Mouse (Mus musculus): ENCODE results near the gene Rundc3a. TPM values are rescaled to one million over a fixed set of nuclear protein-coding genes. Genes with fewer than 3 reads are reported as not detected.
A peak's percentile ranks its signal among the peaks of the same experiment; 100 is the strongest.

Rundc3a gene
- total RNA-seq, 2 experiments from 2014 or later: 0.87 to 1.9 TPM

DNA sequence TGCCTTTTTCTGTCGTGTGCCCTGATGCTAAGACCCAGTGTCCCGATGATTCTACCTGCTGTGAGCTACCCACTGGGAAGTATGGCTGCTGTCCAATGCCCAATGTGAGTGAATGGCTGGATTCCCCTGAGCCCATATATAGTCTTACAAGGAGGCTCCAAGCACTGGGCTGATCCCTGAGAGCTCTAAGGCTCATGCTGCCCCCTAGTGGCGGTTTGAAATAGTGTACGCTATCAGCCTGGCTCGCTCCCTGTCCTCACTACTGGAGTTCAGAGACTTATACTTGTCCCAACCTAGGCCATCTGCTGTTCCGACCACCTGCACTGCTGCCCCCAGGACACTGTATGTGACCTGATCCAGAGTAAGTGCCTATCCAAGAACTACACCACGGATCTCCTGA lies 41.2 kb downstream of the Rundc3a start:
- DNase-seq: peak; percentile 90

DNA sequence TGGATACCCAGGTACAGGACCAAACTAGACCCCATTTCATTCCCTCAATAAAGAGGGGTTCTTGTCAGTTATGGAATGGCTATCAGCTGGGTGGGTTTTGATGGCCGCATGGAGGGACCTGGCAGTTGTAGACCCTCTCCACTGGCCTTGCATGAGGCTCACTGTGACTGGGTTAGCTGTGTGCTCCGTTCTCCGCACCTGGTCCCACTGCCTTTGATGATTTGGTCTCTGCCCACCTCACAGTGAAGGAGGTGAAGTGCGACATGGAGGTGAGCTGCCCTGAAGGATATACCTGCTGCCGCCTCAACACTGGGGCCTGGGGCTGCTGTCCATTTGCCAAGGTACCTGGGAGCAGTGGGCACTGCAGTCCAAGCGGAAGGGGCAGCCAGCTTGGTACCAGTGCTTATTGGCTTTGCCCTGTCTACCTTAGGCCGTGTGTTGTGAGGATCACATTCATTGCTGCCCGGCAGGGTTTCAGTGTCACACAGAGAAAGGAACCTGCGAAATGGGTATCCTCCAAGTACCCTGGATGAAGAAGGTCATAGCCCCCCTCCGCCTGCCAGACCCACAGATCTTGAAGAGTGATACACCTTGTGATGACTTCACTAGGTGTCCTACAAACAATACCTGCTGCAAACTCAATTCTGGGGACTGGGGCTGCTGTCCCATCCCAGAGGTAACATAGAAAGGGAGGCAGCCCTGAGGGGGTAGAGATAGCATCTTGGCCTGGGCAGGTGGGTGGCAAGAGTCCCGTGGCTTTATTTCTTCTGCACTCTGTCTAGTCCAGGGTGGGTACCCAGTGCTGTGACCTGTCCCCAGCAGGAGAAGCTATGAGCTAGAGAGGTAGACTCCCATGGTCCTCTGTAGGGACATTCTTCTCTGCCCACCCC lies 41.9 kb downstream of the Rundc3a start:
- peak; percentile 14 for DNase-seq

DNA sequence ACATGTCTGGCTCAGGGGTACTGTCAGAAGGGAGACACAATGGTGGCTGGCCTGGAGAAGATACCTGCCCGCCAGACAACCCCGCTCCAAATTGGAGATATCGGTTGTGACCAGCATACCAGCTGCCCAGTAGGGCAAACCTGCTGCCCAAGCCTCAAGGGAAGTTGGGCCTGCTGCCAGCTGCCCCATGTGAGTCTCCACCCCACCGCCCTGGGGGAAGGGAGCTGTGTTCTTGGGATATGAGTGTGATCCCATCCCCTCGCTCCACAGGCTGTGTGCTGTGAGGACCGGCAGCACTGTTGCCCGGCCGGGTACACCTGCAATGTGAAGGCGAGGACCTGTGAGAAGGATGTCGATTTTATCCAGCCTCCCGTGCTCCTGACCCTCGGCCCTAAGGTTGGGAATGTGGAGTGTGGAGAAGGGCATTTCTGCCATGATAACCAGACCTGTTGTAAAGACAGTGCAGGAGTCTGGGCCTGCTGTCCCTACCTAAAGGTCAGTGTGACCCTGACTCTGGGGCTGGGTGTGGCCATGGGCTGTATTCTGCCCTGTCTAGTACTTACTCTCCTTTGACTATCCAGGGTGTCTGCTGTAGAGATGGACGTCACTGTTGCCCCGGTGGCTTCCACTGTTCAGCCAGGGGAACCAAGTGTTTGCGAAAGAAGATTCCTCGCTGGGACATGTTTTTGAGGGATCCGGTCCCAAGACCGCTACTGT lies 42.7 kb downstream of the Rundc3a start:
- DNase-seq: peak; percentile 36

DNA sequence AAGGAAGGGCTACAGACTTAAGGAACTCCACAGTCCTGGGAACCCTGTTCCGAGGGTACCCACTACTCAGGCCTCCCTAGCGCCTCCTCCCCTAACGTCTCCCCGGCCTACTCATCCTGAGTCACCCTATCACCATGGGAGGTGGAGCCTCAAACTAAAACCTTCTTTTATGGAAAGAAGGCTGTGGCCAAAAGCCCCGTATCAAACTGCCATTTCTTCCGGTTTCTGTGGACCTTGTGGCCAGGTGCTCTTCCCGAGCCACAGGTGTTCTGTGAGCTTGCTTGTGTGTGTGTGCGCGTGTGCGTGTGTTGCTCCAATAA lies 43.2 kb downstream of the Rundc3a start:
- DNase-seq: no peak

DNA sequence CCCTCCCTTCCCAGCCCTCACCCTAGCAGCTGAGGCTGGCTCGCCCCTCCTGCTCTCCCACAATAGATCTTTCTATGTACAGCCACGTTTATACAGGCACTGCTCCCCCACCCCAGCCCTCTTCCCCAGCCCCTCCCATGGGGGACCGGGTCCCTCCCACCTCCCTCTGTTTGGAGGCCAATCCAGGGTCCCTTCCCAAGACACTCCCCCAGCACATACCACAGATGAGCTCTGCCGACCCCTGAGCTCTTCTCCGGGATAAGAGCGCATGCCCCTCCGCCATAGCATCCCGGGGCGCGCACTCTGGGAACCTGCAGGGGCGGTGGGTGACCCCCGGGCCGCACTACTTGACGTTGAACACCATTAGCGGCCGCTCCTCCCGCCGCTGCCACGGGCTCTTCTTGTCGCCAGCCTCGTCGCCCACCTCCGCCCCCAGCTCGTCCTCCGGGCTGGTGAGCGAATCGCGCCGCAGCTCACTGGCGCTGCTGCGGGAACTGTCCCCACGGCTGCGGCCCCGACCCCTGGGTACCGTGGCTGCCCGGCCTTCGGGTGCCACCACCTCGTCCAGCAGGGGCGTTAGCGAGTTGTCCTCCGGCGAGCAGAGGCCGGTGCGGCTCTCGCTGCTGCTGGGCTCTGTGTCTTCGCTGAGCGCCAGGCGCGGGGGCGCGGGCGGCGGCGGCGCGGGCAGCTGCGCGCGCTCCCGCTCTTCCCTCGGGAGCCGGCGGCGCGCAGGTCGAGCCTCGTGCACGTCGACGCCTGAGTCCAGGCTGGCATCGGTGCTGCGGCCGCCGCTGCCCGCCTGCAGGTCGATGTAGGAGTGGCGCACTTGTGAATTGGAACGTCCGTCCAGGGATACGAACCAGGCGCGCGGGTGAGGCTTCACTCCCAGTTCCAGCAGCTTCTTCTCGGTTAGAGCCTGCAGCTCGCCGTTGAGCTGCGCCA lies 44.2 kb downstream of the Rundc3a start:
- DNase-seq: peak; percentile 81

DNA sequence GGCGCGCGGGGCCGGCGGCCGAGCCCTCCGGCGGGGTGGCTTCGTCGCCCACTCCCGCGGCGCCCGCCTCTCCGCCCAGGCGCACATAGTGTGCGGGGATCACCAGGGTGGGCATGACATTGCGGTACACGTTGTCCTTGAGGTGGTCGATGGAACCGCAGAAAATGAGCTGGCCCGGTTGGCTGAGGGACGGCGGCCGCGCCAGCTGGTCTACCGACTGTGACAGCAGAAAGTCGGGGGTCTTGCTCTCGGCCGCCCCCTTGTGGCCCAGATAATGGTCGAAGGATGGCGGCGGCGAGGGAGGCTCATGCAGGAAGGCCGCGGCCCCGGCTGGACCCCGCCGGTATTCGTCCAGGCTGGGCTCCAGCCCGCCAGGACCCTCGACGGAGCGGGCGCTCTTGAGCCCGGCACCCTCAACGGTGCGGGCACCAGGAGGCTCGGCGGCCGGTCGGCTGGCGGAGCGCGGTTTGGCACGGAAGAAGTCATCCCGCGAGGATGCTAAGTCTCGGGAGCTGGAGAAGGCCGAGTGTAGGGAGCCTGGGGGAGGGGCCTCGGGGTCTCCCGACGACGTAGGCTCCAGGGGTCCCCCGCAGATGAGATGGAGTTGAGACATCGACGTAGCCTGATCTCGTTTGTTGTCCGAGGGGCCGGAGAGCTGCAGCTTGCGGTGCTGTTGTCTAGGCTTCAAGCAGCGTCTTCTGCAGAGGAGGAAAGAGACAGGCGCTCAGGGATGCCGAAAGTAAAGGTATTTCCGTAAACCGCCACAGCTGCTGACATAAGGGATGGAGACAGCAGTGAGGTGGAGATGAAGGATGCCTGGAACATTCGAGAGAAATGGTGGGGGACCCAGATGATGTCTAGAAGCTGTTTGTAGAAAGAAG lies 45.2 kb downstream of the Rundc3a start:
- peak; percentile 94 for DNase-seq

DNA sequence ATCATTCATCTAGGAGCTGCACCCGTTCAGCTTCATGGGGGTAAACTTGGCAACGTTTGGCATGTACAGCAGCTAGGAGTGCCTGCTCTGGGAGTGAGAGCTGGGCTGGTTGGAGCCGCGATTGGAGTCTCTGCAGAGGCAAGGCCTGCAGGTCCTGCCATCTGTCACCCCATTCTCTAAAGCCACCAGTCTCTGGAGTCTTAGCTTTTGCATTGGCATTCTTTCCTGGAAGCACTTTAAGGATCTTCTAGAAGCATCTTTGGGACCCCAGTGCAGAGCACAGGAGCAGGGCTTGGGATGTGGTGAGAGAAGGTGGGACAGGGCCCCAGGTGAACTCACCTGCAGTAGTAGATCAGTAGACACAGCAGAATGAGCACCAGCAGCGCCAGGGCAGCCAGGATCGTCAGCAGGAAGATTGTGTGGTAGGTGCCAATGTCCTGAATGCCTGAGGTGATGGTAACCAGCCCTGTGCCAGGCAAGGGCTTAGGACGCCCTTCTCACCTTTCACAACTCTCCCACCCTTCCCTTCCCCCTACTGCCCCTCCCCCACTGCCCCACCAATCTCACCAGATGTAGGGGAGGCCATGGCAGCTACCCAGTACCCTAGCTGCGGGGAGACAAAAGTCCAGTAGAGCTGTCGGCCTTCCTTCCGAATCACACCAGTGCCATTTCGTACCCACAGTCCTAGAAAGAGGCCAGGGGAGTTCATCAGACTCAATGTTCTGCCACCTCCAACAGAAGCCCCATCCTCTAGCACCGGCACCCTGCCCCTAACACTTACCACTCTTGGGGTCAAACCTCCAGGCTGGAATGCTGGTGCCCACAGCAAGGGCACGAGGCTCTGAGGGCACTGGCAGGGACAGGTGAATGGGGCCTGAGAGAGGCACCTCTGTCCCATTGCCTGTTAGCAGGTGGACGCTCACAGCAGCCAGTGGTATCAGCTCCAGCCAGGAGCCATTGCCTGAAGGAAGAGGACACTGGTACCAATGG lies 46.2 kb downstream of the Rundc3a start:
- DNase-seq: no peak

DNA sequence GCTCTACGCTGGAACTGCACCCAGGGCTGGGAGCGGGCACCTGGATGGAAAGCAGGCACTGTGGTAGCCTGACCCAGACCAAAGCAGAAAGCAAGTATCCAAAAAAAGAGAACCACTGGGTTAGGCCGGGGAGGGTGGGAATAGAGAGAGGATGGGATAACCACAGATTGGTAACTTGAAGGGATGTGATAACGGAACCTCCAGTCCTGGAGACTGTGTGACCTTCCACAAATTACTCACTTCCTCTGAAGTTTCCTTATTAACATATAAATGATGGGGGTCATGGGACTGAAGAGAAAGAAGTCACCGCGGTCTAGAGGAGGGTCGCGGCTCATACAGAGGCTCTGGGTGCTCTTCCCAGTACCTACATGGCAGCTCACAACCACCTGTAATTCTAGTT lies 47.1 kb downstream of the Rundc3a start:
- DNase-seq: no peak

DNA sequence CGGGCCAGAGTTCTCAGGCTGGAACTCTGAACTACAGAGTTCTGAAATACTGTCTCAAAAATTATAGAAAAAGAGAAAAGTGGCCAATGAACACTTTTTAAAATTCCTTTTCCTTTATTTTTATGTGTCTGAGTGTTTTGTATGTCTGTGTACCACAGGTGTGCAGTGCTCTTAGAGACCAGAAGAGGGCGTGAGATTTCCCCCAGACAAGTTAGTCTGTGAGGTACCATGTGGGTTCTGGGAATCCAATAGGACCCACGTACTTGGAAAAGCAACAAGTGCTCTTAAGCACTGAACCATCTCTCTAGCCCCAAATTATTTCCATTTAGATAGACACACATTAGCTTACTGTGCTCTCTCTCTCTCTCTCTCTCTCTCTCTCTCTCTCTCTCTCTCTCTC lies 48.2 kb downstream of the Rundc3a start:
- DNase-seq: no peak

DNA sequence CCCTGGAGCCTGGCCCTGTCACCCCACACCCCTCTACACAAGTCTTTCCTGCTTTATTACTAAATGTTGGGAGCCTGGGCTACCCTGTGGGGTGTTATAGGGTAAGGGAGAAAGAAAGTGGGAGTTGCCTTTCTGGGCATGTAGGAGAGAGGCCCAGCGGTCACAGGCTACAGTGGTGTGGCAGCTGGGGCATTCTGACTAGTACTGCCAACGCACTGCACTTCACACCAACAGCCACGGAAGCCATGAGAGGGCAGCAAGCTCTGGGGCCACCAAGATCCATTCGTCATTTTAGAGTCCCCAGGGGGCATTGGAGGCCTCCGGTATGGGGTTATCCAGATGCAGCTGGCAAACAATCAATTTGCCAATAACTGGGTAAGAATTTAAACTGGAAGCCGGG lies 48.9 kb downstream of the Rundc3a start:
- no peak for DNase-seq

DNA sequence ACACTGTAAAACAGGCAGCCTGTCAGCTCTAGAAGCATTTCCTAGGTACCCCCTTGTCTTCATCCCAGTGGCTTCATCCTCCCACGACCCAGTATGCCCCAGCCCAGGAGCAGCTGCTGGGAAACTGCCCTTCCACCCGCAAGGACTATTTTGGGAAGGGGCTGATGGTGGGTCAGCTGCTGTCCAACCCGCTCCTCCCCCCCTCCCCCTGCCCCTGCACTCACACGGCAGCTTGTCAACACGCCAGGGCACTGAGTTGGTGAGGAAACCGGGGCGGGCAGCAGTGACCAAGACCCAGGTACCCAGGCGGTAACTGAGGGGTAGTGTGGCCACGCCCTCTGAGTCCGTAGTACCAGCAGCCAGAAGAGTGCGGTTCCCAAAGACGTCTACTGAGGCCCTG lies 50.5 kb downstream of the Rundc3a start:
- peak; percentile 21 for DNase-seq

DNA sequence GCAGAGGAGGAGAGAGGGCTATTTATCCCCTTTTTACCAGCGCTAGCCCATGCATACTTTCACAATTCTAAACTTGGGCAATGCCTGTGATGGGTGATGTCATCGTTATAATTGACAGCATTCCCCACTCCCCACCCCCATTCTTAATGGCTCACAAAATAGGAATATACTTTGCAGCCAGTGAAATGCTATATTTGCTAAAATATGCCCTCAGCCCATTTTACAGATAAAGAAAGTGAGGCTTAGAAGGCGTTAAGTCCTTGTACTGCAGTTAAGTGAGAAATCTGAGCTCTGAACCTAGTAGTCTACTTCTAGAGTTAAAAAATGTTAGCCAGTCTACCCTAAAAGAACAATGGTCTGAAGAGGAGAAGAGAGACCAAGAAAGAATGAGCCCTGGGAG lies 51.1 kb downstream of the Rundc3a start:
- no peak for DNase-seq

DNA sequence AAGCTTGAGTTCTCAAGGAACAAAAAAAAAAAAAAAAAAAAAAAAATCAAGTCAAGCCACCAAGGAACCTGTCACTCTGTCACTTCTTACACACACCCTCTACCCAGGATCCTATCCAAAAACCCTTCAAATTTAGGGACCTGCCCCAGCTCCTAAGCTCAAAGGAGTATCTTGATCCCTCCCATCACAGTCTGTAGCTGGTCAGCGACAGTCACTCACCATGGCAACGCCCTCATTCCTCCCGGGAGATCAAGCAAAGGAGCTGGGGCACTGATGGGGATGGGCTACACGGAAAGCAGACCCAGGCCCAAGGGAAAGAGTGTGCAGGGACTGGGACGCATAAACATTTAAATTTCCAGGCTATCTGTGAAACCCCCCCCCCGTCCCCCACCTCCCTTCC lies 51.6 kb downstream of the Rundc3a start:
- no peak for DNase-seq

DNA sequence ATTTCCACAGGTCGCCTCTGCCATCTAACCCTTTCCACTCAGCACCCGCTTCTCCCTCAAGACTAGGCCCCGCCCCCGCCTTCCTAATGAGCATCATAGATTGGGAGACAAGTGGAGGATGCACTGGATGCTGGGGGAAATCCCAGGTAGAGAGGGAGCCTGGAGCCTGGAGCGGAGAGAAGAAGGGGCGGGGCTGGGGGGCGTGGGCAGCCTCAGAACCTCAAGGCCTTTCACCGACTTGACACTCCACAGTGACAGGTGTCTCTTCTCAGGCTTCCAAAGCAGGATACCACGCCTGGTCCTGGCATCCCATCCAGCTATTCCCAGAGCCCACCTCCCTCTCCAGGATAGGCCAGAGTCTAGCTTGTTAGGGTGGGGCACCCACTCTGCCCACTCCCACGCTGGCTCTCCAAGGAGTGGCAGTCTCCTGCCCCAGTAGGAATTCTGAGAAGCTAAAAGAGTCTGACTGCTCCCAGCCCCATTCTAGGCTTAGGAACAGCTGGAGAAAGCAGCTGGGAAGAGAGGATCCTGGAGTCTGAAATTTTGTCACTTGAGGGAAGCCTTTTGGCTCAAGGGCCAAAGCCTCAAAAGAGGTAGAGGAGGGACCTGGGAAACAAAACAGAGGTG lies 52.2 kb downstream of the Rundc3a start:
- DNase-seq: peak; percentile 16

DNA sequence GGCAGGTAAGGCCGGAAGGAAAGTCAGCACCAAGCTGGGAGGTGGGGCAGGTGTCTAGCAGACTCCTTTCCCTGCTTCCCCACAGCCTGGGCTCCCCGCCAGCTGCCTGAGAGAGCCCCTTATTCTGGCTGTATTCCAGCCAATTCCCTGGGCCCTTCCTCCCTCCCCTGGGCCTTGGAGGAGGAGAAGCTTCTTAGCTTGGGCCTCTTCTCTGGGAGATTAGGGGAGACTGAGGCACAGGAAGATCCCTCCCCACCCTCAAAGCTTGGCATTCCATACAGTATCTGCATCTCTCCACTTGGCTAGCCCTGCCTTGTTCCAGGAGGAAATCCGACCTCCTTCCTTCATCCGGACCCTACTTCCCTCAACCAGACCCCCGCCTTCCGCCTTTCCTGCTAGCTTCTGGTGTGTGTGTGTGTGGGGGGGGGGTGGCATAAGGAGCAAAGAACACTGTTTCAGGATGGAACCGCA lies 52.7 kb downstream of the Rundc3a start:
- DNase-seq: peak; percentile 31

DNA sequence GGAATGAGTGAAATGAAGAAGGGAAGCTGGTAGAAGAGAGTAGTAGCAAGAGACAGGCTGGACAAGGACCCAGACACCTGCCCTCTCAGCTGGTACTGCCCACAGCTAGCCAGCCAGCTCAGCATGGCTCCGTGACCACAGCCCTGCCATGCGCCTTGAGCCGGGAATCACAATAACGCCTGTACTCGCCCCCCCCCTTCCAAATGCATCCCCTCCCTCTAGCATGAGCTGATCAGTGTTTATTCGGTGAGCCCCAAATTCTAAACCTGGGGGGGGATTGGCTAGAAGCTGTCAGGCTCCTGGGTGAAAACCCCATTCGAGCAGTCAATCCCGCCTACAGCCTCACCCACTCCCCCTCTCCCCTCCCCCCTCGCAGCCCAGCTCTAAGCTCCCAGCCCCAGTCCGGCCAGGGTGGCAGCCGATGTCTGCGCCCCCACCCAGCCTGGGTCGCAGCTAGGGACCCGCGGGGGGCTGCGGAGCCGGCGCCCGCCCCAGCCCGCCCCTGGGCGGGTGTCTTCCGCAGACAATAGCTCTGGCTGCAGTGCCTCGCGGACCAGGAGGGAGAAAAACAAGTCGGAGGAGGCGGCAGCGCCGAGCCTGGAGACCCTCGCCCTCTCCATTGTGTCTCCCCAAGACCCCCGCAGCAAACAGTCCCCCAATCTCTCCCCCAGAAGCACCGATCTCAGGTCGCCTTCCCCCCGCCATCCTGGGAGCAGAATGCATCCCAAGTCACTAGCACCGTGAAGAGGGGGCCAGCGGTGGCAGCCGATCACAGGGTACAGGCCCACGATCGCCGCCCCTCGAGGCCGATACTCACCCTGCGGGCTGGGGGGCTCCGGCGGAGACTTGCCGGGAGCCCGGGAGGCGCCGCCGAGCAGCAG lies 53.6 kb downstream of the Rundc3a start:
- peak; percentile 45 for DNase-seq

DNA sequence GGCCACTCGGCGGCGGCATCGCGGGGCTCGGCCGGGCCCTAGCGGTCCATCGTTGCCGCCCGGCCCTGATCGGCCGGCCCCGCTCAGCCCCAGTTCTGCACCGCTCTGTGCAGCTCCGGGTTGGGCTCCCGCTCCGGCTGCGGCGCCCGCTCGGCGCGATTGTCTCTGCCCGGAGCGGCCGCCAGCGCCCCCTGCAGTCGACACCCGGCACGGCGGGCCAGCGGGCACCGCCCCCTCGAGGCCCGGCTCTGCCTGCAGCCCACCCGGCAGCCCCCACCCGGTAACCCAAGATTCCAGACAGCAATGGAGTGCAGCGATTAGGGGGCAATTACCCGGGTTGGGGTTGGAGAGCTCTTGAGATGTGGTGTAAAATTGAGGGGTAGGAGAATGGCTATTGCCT lies 54.3 kb downstream of the Rundc3a start, which contains the start of gene Fam171a2:
TSS of gene Fam171a2 (minus strand) at position 186 of the 400 bp plus-strand sequence.
- peak; percentile 88 for DNase-seq

DNA sequence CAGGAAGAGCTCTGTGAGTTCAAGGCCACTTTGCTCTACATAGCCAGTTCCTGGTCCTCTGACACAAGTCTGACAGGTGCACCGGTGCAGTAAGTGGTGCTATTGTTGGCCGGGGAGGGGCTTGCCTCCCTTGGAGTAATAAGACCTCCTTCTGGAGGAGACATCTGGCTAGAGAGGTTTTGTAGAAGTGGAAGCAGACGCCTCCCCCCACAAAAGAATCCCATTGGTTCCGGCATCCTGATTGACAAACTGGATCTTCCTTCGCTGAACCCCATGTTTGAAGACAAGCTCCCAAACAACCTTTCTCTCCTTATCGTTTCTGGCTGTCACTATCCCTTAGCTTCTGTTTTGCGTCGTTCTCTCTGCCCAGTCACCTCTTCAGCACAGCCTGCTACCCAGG lies 55.1 kb downstream of the Rundc3a start:
- no peak for DNase-seq

Measured in gastrocnemius, postnatal 10 days (tissue).